Mouse (Mus musculus): Measurements from ENCODE around the gene Asic5.

Gene Asic5

GRCm38 (mm10) chr3:81981990-81982389 lies at the start of gene Asic5:
Gene Asic5 (plus strand): TSS chr3:81982290.
- no peak for DNase-seq

GRCm38 (mm10) chr3:81933348-81933747 lies 48.7 kb upstream of the Asic5 start:
- no peak for DNase-seq

GRCm38 (mm10) chr3:81938924-81939323 lies 43.2 kb upstream of the Asic5 start:
- no peak for DNase-seq

DNA sequence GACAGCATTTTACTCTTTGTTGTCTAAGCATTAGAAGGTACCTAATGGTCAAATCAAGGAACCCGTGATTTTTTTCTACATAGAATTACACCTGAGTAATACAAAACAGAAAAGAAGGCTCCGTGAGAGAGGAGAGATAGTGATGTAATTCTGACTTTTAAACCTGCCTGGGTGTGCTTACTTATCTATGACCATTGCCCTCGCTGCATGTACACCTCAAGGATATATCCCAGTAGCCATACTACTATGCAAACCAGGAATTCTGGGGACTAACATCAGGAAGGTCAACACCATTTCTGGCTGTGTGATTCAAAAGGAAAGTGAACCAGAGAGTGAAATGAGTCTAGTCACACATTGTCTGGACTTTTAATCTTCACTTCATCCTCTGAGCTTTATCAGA lies 39.7 kb upstream of the Asic5 start:
- DNase-seq = no peak

DNA sequence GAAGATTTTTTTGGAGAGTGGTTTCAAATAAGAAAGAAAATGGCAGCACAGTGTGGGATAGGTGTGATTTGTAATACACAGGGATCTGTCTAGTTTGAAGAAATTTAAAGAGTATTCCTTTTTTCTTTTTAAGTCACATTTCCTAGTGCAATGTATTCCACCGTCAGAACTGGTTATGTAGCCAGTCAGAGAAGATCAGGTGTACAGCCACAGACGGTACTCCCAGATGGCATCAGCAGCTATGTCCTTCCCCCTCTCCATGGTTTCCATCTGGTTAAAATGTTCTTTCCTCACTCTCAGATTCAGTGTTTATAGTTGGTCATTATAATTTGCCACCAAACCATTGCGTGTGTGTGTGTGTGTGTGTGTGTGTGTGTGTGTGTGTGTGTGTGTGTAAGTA lies 39.0 kb upstream of the Asic5 start:
- DNase-seq = no peak

- no peak for DNase-seq
Measured at GRCm38 (mm10) chr3:81944851-81945393, 37.2 kb upstream of the Asic5 start.

DNA sequence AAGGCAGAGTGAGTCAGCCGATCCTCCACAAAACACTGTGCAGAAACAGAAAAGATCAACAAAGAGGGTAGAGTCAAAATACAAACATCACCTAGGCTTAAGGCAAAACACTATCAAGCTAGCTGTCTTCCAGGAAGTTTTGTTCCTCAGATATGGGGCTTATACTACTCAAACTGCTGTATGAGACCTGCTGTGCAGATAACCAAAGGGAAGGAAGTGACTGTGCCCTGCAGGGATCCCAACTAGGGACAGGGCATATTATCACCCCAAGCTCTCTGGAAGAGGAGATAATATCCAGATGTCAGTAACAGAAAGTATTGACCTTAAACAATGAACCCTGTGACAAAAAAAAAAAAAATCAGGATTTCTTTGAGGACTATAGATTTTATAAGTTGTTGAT lies 33.0 kb upstream of the Asic5 start:
- no peak for DNase-seq

- no peak for DNase-seq
Measured at GRCm38 (mm10) chr3:81951785-81952184, 30.3 kb upstream of the Asic5 start.

DNA sequence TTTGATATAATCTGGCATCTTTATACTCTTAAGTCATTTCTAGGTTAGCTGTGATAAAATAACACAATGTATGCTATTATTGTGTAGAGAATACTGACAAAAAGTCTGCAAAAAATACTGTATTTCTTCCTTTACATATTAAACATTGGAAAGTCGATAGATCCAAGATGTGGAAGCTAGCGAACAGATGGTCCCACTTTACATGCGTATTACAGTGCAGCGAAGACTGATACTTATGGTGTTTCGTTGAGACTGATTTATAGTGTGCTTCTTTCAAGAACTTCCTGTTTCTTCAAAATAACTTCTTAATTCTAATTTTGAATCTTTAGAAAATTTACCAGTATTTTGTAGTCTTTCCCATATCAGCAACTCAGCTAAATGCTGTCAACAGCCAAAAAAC lies 24.6 kb upstream of the Asic5 start:
- DNase-seq = no peak

DNA sequence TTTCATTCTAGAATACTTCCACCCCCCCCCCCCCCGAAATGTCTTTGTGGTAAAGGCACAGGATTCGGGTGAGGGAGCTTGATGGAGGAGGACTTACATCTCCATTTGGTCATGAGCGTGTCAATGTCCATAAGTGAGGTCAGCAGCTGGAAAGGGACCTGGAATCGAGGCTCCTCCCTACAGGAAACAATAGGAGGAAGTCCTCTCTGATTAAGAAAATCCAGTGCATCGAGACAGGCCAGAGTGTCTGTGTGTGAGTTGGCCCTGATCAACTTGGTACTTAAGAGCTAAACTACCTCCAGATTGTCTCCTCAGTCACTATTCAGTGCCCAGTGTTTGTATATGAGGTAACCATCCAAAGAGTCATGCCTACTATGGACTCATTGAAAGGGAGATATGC lies 20.8 kb upstream of the Asic5 start:
- no peak for DNase-seq

DNA sequence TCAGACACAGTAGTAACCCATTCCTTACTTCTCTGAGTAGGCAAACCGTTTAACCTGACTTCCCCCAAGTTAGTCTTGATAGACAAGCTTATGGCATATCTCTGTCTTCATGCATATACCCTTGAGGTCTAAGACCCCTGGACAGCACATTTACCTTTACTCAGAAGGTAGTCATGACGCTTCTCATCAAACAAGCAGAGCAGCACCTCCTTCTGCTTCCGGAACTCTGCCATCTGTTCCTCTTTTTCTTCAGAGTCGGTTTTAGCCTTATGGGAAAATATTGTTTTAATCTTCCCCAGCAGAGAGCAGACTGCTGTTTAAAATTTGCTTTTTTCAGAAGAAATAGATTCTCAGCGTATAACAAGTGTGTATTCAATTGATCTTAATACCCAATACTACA lies 18.3 kb upstream of the Asic5 start:
- DNase-seq = peak; percentile 44

- peak; percentile 85 for DNase-seq
Measured at GRCm38 (mm10) chr3:81964596-81964995, 17.5 kb upstream of the Asic5 start.

- DNase-seq = no peak
Measured at GRCm38 (mm10) chr3:81975607-81976006, 6.5 kb upstream of the Asic5 start.

DNA sequence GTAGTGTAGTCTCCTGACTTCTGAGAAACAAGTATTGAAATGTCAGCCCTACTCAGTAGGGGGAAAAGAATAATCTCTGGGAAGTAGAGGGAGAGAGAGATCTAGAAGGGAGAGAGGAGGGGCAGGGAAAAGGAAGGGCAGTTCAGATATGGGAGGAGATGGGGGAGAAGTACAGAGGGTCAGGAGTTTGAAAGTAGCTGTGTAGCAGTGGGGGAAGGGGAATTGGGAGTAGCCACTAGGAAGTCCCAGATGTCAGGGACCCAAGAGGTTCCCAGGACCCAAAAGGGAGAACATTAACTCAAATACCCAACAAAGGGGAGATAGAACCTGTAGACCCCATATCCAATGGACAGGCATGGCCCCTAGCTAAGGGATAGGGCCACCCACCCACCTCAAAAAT lies 6.0 kb upstream of the Asic5 start, which contains the start of gene Tdo2:
Tdo2 (minus strand) TSS at position 101 of the 400 bp plus-strand sequence.
- no peak for DNase-seq

DNA sequence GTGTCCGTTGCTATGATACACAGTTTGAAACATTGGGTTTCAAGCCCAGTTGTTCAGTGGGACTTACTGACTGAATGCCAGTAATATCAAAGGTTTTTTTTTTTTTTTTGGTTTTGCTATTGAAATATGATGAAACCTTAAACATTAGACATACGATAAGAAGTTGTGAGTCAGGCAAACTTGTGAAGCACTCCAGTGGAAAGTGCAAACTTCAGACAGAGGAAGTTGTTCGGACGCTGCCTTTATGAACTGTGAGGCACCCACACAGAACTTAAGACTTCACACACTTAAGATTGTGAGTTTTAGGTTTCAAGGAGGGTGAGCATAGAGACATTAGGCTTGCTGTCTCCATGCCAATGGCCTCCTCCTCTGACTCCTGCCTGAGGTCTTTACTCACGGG lies 514 bp upstream of the Asic5 start:
- DNase-seq = no peak

- no peak for DNase-seq
Measured at GRCm38 (mm10) chr3:81983120-81983895, 1.2 kb downstream of the Asic5 start.

- no peak for DNase-seq
Measured at GRCm38 (mm10) chr3:81985100-81985499, 3.0 kb downstream of the Asic5 start.

DNA sequence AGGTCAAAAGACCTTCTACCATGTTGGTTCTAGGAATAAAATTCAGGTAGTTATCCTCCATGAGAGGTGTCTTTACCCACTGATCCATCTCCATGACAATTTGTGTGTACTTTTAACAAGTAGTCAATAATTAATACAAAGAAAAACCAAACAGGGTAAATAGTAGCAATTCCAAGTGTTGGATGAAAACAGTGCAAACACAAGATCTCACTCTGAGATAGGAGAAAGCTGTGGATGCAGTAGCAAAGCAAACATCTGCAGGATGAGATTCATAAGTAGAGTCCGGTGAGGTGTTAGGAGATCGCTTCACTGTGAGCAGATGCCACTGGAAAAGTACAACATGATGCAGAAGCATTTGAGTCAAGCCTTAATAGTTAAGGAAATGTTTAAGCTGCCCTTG lies 4.0 kb downstream of the Asic5 start:
- no peak for DNase-seq

DNA sequence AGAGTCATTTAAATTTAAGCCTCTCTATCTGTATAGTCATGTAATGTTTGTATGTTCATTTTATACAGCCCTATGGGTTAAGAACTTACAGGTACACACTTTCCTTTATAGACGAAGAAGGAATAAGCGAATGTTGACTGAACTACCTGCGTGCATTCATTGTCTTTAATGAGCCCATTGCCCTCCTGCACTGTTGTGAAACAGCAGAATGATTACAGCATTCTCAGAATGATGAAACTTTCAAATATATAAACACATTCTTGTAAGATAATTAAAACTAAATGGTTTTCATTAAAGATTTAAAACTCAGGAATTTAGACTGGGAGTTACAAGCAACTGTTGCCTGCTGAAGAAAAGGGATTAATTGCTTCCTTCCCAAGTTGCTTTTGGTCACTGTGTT lies 5.5 kb downstream of the Asic5 start:
- no peak for DNase-seq

- no peak for DNase-seq
Measured at GRCm38 (mm10) chr3:81989692-81990141, 7.6 kb downstream of the Asic5 start.

DNA sequence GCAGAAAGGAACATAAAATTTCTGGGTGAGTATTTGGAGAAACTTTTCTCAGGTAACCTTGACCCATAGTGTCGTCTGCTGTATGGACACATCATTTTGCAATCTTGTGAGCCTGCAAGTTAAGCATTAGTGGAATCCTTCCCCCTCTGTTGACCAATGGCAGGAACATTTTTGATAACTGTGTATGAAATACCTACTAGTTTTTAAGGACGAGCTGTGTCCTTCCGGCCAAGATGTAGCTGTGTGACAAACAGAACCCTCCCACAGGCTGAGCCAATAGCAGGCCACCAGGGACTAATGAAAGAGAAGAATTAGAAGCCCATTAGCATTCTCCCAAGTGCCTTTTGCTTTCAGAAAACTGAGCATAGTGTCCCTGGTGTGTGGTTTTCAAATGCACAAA lies 8.4 kb downstream of the Asic5 start:
- no peak for DNase-seq

GRCm38 (mm10) chr3:81995371-81995770 lies 13.3 kb downstream of the Asic5 start:
- DNase-seq = no peak

DNA sequence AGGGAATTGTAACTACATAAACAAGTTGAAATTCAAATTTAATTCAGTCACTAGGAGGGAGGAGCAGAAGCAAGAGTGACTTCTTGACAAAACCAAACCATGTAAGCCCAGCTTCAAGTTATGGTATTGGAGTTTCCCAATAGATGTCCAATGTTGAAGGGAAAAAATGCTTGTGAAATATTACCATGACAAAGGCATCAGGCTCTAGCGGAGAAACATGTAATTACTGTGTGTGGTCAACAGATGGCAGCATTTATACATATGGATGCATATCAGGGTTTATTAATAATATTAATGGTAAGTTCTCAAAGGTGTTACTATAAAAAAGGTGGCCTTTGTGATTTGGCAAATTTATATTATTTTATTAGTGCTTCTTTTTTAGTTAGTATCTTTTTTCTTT lies 13.9 kb downstream of the Asic5 start:
- peak; percentile 72 for DNase-seq

GRCm38 (mm10) chr3:82007002-82007401 lies 24.9 kb downstream of the Asic5 start:
- no peak for DNase-seq

Data from cerebellum, adult 9-10 months (tissue).